Mouse (Mus musculus) spleen, adult 2 months (tissue): ENCODE data around the gene Gm42906. TPM values are rescaled to one million over a fixed set of nuclear protein-coding genes. Genes with fewer than 3 reads are reported as not detected.

ENCODE experiments used
- DNase-seq, 2 experiments: peaks; one replicate each; pipeline versions ENCODE4 v3.0.0 to v3.0.0-alpha.2; 2012 to 2021; ENCODE audit warnings: low spot score in 2 of 2, low read depth in 1 of 2
- H3K27ac ChIP-seq: fragments of 200-500 bp; 2 replicates; pipeline ENCODE4 v1.5.1; 2012; ENCODE audit warnings: low read length, inconsistent platforms; ENCODE audit not compliant: insufficient read depth
- H3K27me3 ChIP-seq: fragments of 200-500 bp; 2 replicates; pipeline ENCODE4 v1.6.1; 2012; ENCODE audit warnings: mild to moderate bottlenecking, moderate library complexity, low read length, inconsistent platforms; ENCODE audit not compliant: control insufficient read depth, insufficient read depth
- H3K36me3 ChIP-seq: fragments of 200-500 bp; 2 replicates; pipeline ENCODE4 v1.6.1; 2012; ENCODE audit warnings: mild to moderate bottlenecking, low read length, inconsistent platforms; ENCODE audit not compliant: control insufficient read depth, insufficient read depth
- H3K4me1 ChIP-seq: fragments of 200-500 bp; 2 replicates; pipeline ENCODE4 v1.6.1; 2011; ENCODE audit warnings: inconsistent platforms; ENCODE audit not compliant: control insufficient read depth, insufficient read depth, insufficient read length
- H3K4me3 ChIP-seq: fragments of 200-500 bp; 2 replicates; pipeline ENCODE4 v1.5.1; 2011; ENCODE audit warnings: mild to moderate bottlenecking, inconsistent platforms; ENCODE audit not compliant: insufficient read depth, insufficient read length; ENCODE audit errors: extremely low read depth
- CTCF ChIP-seq: fragments of 200-500 bp; IDR thresholded peaks from 2 replicates; pipeline ENCODE4 v1.5.1; 2011; ENCODE audit warnings: mild to moderate bottlenecking, inconsistent platforms; ENCODE audit not compliant: insufficient read depth, insufficient read length, insufficient replicate concordance; ENCODE audit errors: extremely low read depth
- POLR2A ChIP-seq: fragments of 200-500 bp; IDR thresholded peaks from 2 replicates; pipeline ENCODE4 v1.6.1; 2011; ENCODE audit warnings: low read depth, low read length, inconsistent platforms
- WGBS: fragments of 180-500 bp; shearing (Covaris S2); methylation state at CpG from one replicate; pipeline ENCODE4 v1.1.7; 2018; 5-methylcytosine and 5-hydroxymethylcytosine counted together
- polyA plus RNA-seq: library from polyadenylated mRNA; depleted of rRNA; stranded (reverse); fragments of >200 nt; gene quantifications from 2 replicates; pipeline ENCODE4 v1.2.3, GENCODE M21; 2012

Gene Gm42906
- polyA plus RNA-seq, 1 experiment, result not detected

DNA sequence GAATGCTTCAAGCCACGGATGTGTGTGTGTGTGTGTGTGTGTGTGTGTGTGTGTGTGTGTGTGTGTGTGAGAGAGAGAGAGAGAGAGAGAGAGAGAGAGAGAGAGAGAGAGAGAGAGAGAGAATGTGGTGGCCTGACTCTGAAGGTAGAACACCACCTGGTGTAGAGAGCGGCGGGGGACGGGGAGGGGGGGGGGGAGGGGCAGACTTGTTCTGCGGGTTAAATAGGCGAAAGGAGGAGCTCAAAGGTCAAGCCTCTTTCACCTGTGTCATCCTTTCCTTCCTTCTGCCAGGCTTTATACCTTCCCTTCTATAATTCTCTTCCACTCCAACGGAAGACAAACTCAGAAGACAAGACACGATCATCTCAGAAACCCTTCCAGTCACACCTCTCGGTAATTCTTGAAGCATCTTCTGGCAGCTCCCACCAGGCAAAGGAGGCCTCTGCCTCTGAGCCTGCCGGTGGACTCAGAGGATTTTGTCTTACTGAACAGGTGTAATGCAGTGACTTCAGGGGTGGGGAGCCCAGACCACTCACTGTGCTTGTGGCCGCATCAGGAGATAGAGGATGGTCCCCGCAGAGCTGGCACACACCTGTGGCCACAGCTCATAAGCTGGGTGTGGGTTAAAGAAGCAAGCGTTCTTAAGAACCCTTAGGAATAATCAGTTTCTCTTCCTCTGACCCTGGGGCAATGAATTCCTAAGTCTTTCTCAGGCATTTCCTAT, 195.2 kb downstream of the Gm42906 start:
- H3K27ac ChIP-seq, result no peak overlapping the region
- no peaks in the 10 kb centered on the region for H3K4me1 ChIP-seq
- TF ChIP-seq POLR2A (no peak), CTCF (no peak)
- peaks cover 8% of the 10 kb centered on the region for H3K27me3 ChIP-seq
- H3K4me3 ChIP-seq, result no peak overlapping the region
- 44% methylated on average over 10 of the region's 13 CpGs for WGBS
- H3K36me3 ChIP-seq, result no peaks in the 10 kb centered on the region
- no peak for DNase-seq

DNA sequence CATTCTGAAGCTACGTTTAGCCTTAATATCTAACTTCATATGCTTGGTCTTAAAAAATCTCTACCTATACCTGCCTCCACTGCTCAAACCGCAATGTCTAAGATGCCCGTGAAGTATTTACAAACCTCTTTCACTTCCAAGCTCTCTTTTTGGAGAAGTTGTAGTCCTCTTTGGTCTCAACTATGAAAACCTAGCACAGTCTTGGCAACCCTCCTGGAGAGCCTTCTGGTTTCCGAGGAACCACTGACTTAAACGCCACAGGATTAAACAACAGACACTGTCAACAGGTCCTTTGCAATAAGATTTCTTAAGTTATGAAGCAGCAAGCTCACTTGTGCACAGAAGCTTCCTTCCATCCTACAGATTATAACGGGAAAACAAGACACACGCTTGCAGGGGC, 196.1 kb downstream of the Gm42906 start:
- no peak overlapping the region for H3K27ac ChIP-seq
- no peak overlapping the region for H3K4me3 ChIP-seq
- no peaks in the 10 kb centered on the region for H3K36me3 ChIP-seq
- no peaks in the 10 kb centered on the region for H3K4me1 ChIP-seq
- WGBS, result 89% methylated on average over 7 of the region's 7 CpGs
- no peak for TF ChIP-seq POLR2A
- TF ChIP-seq CTCF, result no peak
- no peak for DNase-seq
- peaks cover 8% of the 10 kb centered on the region for H3K27me3 ChIP-seq

DNA sequence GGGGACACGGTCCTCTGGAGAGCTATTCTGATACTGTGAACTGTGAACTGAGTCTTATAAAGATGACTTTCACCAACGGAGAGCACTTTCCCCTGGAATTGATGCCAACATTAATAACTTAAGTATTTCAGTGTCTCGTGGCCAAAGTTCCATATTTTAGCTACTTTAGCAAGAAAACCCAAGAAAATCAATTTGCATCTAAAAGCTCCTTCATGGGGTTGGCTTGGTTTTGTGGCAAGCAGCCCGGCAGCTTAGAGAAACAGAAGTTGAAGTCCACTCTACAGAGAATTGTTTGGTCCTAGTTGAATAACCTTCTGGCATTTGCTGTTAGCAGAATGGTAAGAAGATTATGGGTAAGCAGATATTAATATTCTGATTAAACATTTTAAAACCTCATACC, 196.6 kb downstream of the Gm42906 start:
- Histone ChIP-seq H3K27me3 (peaks cover 8% of the 10 kb centered on the region), H3K27ac (no peak overlapping the region), H3K4me1 (no peaks in the 10 kb centered on the region), H3K4me3 (no peak overlapping the region), H3K36me3 (no peaks in the 10 kb centered on the region)
- 78% methylated on average over 4 of the region's 4 CpGs for WGBS
- no peak for TF ChIP-seq CTCF
- TF ChIP-seq POLR2A, result no peak
- DNase-seq, result no peak

DNA sequence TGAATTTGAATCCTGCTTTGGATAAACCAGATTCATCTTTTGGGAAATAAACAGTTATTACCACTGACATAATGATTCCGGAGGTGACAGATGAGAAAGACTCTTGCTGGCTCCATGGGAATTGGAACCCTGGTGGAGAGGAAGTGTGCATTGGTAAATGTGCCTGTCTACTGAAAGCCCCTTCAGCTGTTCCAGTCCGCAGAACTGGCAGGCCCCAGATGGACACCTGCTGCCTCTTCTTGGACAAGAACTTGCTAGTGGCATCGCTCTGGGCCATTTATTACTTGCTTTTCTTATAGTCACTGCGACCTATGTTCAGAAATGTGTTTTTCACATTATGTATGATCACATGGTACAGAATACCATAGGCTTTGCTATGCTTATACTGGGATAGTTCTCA, 197.5 kb downstream of the Gm42906 start:
- DNase-seq, result no peak
- WGBS, result 92% methylated on average over 4 of the region's 4 CpGs
- Histone ChIP-seq H3K4me3 (no peak overlapping the region), H3K27me3 (peaks cover 8% of the 10 kb centered on the region), H3K36me3 (no peaks in the 10 kb centered on the region), H3K4me1 (no peaks in the 10 kb centered on the region), H3K27ac (no peak overlapping the region)
- TF ChIP-seq CTCF (no peak), POLR2A (no peak)

DNA sequence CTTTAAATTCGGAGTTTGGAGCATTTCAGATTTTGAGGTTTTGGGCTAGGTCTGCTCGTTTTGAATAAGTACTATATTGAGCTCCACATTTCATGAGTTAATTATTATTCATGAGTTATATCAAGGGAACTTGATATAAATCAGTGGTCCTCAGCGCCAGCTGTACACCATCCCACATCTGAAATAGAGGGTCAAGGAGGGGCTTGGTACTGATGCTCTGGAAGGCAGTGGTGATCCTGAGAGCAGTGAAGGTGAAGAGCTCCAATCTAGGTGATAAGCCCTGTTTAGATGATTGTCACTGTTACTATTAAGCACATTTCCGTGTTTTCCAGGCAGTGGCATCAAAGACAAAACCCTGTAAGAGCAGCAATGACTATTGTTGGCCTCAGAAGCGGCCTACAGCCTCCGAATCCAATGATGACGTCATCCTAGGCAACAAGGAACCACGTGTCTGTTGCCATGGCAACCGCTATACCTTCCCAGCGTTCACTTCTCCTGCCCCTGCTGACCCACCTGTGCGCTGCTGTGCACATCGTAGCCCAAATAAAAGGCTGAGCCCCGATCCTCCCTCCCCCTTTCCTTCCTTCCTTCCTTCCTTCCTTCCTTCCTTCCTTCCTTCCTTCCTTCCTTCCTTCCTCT, 199.5 kb downstream of the Gm42906 start:
- no peaks in the 10 kb centered on the region for H3K4me1 ChIP-seq
- H3K27ac ChIP-seq, result no peak overlapping the region
- H3K36me3 ChIP-seq, result no peaks in the 10 kb centered on the region
- 84% methylated on average over 13 of the region's 13 CpGs for WGBS
- H3K27me3 ChIP-seq, result peaks cover 4% of the 10 kb centered on the region
- H3K4me3 ChIP-seq, result no peak overlapping the region
- TF ChIP-seq CTCF (no peak), POLR2A (no peak)
- no peak for DNase-seq

DNA sequence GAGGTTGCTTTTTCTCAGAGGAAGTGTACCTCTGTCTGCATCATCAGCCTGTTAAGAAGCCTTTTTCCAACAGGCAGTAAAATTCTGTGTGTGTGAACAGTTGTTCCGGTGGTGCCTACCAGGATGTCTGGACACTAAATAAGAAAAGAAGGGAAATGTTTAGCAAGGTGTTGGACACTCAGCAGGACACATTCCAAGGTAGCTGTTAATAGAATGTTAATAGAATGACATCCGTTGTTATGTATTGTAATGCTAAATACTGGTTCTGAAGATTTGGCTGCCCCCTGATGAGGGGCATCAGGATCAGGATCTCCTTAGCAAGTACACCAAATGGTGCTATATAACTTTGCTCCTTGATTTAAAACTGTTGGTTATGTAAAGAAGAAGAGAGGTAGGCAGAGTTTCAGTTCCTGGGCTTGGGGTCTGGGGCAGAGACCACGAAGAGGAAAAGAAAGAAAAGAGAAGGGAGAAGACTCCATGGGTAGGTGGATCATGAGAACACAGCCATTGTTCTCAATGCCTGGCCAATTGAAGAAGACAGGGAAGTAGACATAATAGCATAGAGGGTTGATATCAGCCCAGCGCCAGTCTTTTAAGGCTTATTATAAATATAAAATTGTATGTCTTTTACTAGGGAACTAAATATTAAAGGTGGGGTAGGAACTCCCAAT, 204.1 kb downstream of the Gm42906 start:
- Histone ChIP-seq H3K4me1 (no peaks in the 10 kb centered on the region), H3K27me3 (no peaks in the 10 kb centered on the region), H3K27ac (no peak overlapping the region), H3K36me3 (no peaks in the 10 kb centered on the region), H3K4me3 (no peak overlapping the region)
- WGBS, result 76% methylated on average over 4 of the region's 4 CpGs
- TF ChIP-seq CTCF, result no peak
- TF ChIP-seq POLR2A, result no peak
- DNase-seq, result no peak

DNA sequence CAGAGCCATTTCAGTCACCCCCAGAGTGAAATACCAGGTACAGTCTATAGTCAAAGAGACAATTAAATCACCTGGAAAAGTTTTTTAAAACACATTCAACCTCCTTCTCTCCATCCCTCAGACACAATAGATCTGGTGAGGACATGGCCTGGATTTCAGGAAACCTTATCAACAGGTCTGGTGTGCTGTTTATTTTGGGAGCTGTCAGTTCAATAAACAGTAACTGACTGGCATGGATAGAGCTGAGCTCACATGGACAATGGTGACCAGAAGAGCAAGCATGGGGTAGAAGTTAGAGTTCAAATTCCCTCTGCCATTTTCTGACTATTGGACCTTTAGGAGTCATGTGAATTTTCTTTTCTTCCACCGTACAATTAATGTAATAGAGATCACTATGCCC, 205.2 kb downstream of the Gm42906 start:
- Histone ChIP-seq H3K36me3 (no peaks in the 10 kb centered on the region), H3K27ac (no peak overlapping the region), H3K4me3 (no peak overlapping the region), H3K4me1 (no peaks in the 10 kb centered on the region), H3K27me3 (no peaks in the 10 kb centered on the region)
- 83% methylated on average over 1 of the region's 1 CpGs for WGBS
- no peak for TF ChIP-seq POLR2A
- no peak for TF ChIP-seq CTCF
- DNase-seq, result no peak
